Mouse (Mus musculus): ENCODE data around the gene Lrch1.

The Lrch1 gene

GRCm38 (mm10) chr14:74913381-74914230 is 34.1 kb downstream of the Lrch1 start:
- ChIA-PET POLR2A (interaction anchor here in 3 of 4 experiments (0.6 to 2.8 kb wide), 12 partner anchors 8 to 605 kb away, joined by 3 to 8 read pairs (median 3); partner anchors contain the start of gene Lrch1 (in 2 of the 3)), CTCF (interaction anchor here in 2 of 4 experiments (1.0 to 1.2 kb wide), 2 partner anchors 11 to 153 kb away, joined by 3 to 4 read pairs; no protein-coding TSS in a partner anchor)

GRCm38 (mm10) chr14:74910363-74910762 is 37.3 kb downstream of the Lrch1 start:
- ChIA-PET CTCF (interaction anchor here in 2 of 4 experiments (0.6 to 1.1 kb wide), 2 partner anchors 31 to 106 kb away, joined by 3 read pairs; partner anchors contain the start of gene Rubcnl (in 1 of the 2)), POLR2A (interaction anchor here in 3 of 4 experiments (0.6 to 3.1 kb wide), 12 partner anchors 9 to 577 kb away, joined by 3 to 20 read pairs (median 4); no protein-coding TSS in a partner anchor)

- POLR2A ChIA-PET: interaction anchor here in 2 of 4 experiments (0.7 to 3.1 kb wide), 5 partner anchors 10 to 41 kb away, joined by 3 to 20 read pairs (median 4); no protein-coding TSS in a partner anchor
- CTCF ChIA-PET: interaction anchor here in 3 of 4 experiments (0.6 to 1.0 kb wide), 3 partner anchors 23 to 107 kb away, joined by 4 to 7 read pairs (median 4); partner anchors contain the start of gene Rubcnl (in 1 of the 3)
Observed at GRCm38 (mm10) chr14:74909021-74909420, 38.7 kb downstream of the Lrch1 start.

DNA sequence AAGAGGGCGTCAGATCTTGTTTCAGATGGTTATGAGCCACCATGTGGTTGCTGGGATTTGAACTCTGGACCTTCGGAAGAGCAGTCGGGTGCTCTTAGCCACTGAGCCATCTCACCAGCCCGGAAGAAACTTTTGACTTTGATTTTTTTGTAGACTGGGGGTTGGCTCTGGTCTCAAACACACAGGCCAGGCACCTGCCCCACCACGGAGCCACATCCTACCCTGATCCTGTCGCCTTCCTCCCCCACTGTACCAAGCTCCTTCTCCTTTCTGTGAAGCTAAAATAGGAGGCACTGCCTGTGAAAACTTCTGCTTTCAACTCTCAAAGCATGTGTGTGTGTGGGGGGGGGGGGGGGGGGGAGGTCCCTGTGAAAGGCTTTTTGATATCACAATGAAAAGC is 39.4 kb downstream of the Lrch1 start:
- POLR2A ChIA-PET: interaction anchor here (0.5 to 3.1 kb wide), 8 partner anchors 9 to 67 kb away, joined by 3 to 20 read pairs (median 3); no protein-coding TSS in a partner anchor
- CTCF ChIA-PET: interaction anchor here in 1 of 4 experiments (0.6 kb wide), 1 partner anchor 22 kb away, joined by 7 read pairs; no protein-coding TSS in a partner anchor

- CTCF ChIA-PET: no interaction called here
- POLR2A ChIA-PET: interaction anchor here in 2 of 4 experiments (0.7 to 3.1 kb wide), 2 partner anchors 9 to 13 kb away, joined by 3 to 20 read pairs; no protein-coding TSS in a partner anchor
Observed at GRCm38 (mm10) chr14:74907706-74908105, 40.0 kb downstream of the Lrch1 start.

DNA sequence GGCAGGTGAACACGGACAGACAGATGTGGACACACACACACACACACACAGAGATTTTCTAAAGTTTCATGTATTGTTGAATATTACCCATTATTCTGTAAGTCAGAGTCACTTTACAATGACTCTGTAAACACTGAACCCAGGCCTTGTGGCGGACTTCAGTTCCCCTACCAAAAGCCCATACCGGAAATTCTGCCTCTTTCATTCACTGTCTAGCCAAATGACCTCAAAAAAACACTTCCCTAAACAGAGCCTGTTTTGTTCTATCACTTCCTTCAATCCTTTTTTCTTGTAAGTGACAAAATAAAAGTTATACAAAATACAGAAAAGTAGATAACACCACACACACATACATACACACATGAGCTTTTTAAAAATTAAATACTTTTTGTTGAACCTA is 41.7 kb downstream of the Lrch1 start:
- CTCF ChIA-PET: interaction anchor here in 1 of 4 experiments (0.7 kb wide), 1 partner anchor 129 kb away, joined by 3 read pairs; no protein-coding TSS in a partner anchor
- POLR2A ChIA-PET: no interaction called here

DNA sequence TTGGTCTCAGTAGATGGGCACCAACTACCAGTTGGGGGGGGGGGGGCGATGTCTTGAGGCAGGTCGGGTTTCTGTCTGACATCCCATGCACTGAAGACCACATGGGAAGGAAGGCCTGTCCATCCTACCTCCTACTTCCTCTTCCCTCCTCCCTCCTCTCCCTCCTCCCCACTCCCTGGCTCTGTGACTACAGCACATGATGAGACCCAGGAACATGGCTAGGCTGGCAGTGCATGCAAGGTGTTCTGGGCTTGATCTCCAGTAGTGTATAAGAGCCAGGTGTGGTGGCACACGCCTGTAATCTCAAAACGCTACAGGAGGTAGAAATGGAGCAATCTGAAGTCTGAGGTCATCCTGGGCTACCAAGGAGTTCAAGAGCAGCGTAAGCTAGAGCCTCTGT is 43.2 kb downstream of the Lrch1 start:
- POLR2A ChIA-PET: interaction anchor here in 2 of 4 experiments (0.5 to 1.7 kb wide), 2 partner anchors 9 to 942 kb away, joined by 3 read pairs; no protein-coding TSS in a partner anchor
- CTCF ChIA-PET: no interaction called here

- CTCF ChIA-PET: interaction anchor here in 1 of 4 experiments (0.6 kb wide), 1 partner anchor 1796 kb away, joined by 3 read pairs; no protein-coding TSS in a partner anchor
- POLR2A ChIA-PET: interaction anchor here in 3 of 4 experiments (0.6 to 1.7 kb wide), 5 partner anchors 9 to 1783 kb away, joined by 3 to 5 read pairs (median 4); partner anchors contain the start of gene Lrch1 (in 1 of the 3)
Observed at GRCm38 (mm10) chr14:74903047-74903446, 44.6 kb downstream of the Lrch1 start.

DNA sequence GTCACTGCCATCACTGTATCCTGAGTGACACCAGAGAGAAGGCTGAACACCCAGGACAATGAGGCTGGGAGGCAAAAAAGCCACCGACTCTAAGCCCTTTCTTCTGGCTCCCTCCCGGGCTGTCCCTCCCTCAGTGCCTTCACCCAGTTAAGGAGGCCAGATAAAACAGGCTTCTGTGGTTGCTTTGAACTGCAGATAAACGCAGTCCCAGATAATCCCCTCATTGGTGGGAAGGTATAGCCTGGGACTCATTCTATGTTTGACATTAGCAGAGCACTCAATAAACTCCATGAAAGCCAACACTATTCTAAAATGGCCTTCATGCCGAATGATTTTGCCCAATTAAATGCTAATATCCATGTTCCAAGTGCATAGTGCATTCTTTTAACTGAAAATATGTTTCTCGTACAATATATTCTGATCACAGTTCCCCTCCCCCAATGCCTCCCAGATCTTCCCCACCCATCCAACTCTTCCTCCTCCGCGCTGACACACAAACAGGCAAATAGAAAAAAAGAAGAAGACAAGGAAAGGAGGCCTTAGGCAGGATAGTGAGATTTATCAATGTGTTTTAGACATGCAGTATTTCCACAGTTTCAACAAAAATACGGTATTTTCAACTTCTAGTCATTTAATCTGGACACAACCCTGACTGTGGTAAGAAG is 46.8 kb downstream of the Lrch1 start:
- ChIA-PET CTCF (interaction anchor here in 2 of 4 experiments (0.6 kb wide), 3 partner anchors 20 to 1214 kb away, joined by 3 to 5 read pairs (median 5); no protein-coding TSS in a partner anchor), POLR2A (interaction anchor here in 2 of 4 experiments (0.5 to 1.4 kb wide), 4 partner anchors 9 to 66 kb away, joined by 3 to 10 read pairs (median 3); no protein-coding TSS in a partner anchor)

GRCm38 (mm10) chr14:74899953-74900704 is 47.5 kb downstream of the Lrch1 start:
- ChIA-PET POLR2A (interaction anchor here in 2 of 4 experiments (0.5 to 2.4 kb wide), 6 partner anchors 10 to 203 kb away, joined by 3 to 10 read pairs (median 4); no protein-coding TSS in a partner anchor), CTCF (interaction anchor here in 1 of 4 experiments (0.9 kb wide), 1 partner anchor 49 kb away, joined by 3 read pairs; no protein-coding TSS in a partner anchor)

- POLR2A ChIA-PET: interaction anchor here (0.5 to 2.4 kb wide), 6 partner anchors 9 to 23 kb away, joined by 3 to 8 read pairs (median 4); no protein-coding TSS in a partner anchor
- CTCF ChIA-PET: interaction anchor here in 1 of 4 experiments (0.9 kb wide), 1 partner anchor 50 kb away, joined by 3 read pairs; no protein-coding TSS in a partner anchor
Observed at GRCm38 (mm10) chr14:74898939-74899338, 48.7 kb downstream of the Lrch1 start.

- ChIA-PET CTCF (no interaction called here), POLR2A (no interaction called here)
Observed at GRCm38 (mm10) chr14:74893693-74894092, 54.0 kb downstream of the Lrch1 start.

- ChIA-PET POLR2A (interaction anchor here in 1 of 4 experiments (0.7 kb wide), 1 partner anchor 93 kb away, joined by 3 read pairs; no protein-coding TSS in a partner anchor), CTCF (no interaction called here)
Observed at GRCm38 (mm10) chr14:74893085-74893648, 54.5 kb downstream of the Lrch1 start.

DNA sequence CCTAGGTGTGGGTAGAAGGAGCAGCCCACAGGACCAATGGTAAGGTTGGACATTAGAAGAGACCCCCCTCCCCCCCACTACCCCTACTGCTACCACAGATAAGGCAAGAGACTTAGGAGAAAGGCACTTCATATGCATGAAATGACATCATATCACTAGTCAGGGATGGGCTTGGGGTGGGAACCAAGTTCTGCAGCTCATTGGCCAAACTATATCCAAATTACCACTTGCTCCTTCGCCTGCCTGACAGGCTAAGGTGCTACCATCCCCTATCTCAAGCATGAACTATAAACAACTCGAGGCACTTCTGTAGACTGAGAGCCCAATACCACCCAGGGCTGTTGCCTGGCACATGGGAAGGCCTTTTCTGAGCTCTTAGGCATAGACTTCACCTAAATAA is 58.4 kb downstream of the Lrch1 start:
- CTCF ChIA-PET: no interaction called here
- POLR2A ChIA-PET: interaction anchor here in 1 of 4 experiments (1.7 to 2.0 kb wide), 2 partner anchors 10 to 30 kb away, joined by 5 to 7 read pairs; no protein-coding TSS in a partner anchor

GRCm38 (mm10) chr14:74888103-74888502 is 59.6 kb downstream of the Lrch1 start:
- POLR2A ChIA-PET: no interaction called here
- CTCF ChIA-PET: interaction anchor here in 1 of 4 experiments (1.9 kb wide), 1 partner anchor 128 kb away, joined by 3 read pairs; the partner anchor contains the start of gene Rubcnl

- ChIA-PET CTCF (interaction anchor here in 2 of 4 experiments (0.5 to 1.9 kb wide), 3 partner anchors 22 to 130 kb away, joined by 3 to 7 read pairs (median 4); partner anchors contain the start of gene Rubcnl (in 2 of the 2)), POLR2A (interaction anchor here in 1 of 4 experiments (0.8 kb wide), 1 partner anchor 13 kb away, joined by 4 read pairs; no protein-coding TSS in a partner anchor)
Observed at GRCm38 (mm10) chr14:74886453-74886852, 61.2 kb downstream of the Lrch1 start.

DNA sequence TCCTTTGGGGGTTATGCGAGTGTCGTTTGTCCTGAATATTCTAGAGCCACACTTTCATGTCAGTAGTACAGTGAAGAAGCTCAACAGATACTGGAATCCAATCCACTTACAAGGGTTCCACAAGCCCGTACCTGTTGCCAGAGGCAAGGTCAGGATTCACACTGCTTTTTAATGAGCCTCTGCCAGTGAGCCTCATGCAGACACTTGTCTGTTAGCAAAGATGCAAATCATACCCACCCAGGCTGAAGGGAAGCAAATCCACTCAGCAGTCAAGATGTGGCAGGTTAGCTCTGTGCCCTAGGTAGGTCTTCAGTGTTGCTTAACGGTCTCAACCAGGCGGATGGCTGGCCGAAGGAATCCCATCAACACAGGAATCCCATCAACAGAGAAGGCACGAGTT is 62.8 kb downstream of the Lrch1 start:
- CTCF ChIA-PET: interaction anchor here in 1 of 4 experiments (1.7 kb wide), 1 partner anchor 131 kb away, joined by 4 read pairs; the partner anchor contains the start of gene Rubcnl

More for the DNA sequence above, 62.8 kb downstream of the Lrch1 start:
- POLR2A ChIA-PET: interaction anchor here in 3 of 4 experiments (0.5 to 2.0 kb wide), 15 partner anchors 8 to 62 kb away, joined by 3 to 7 read pairs (median 4); partner anchors contain the start of gene Lrch1 (in 2 of the 3)

All from embryonic stem cell, embryonic (primary cell).